Mouse (Mus musculus) G1E (cell line): ENCODE results near the gene Iqch.

Source experiments
- CTCF ChIP-seq: IDR thresholded peaks from 2 replicates; pipeline ENCODE4 v1.5.1; 2012; ENCODE audit warnings: low read depth, low read length, inconsistent platforms, mixed read lengths
- GATA1 ChIP-seq: IDR thresholded peaks from 2 replicates; pipeline ENCODE4 v1.6.1; 2012; ENCODE audit warnings: borderline replicate concordance, low read length, inconsistent platforms, mixed read lengths
- POLR2AphosphoS5 ChIP-seq: IDR thresholded peaks from 2 replicates; pipeline ENCODE4 v1.6.1; 2012; ENCODE audit warnings: low read depth, low read length, inconsistent platforms; ENCODE audit not compliant: insufficient replicate concordance
- TAL1 ChIP-seq: conservative IDR thresholded peaks from 2 replicates; pipeline ENCODE4 v1.6.1; 2012; ENCODE audit warnings: low read depth, low read length, inconsistent platforms, mixed read lengths

DNA sequence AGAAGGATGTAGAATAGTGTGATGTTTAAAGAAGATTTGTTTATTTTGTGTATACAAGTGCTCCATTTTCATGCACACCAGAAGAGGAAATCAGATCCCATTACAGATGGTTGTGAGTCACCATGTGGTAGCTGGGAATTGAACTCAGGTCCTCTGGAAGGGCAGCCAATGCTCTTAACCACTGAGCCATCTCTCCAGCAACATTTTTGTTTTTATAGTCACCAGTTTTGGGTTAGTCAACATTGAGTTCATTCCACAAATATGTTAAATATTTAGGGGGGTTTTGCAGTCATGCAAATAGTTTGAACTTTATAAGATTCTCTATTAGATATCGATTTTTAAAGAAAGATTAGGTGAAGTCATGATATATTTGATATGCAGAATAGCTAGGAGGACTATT lies 202.1 kb downstream of the Iqch start:
- TF ChIP-seq CTCF (no peak), GATA1 (no peak), TAL1 (no peak), POLR2AphosphoS5 (no peak)
